Mouse (Mus musculus): ENCODE results near the gene Sorbs1.
"Not testable (repeated sequence)": the region's sequence is repeated elsewhere in the genome, so short reads cannot be mapped to it uniquely, and the experiment has no call there.

Sorbs1 gene

DNA sequence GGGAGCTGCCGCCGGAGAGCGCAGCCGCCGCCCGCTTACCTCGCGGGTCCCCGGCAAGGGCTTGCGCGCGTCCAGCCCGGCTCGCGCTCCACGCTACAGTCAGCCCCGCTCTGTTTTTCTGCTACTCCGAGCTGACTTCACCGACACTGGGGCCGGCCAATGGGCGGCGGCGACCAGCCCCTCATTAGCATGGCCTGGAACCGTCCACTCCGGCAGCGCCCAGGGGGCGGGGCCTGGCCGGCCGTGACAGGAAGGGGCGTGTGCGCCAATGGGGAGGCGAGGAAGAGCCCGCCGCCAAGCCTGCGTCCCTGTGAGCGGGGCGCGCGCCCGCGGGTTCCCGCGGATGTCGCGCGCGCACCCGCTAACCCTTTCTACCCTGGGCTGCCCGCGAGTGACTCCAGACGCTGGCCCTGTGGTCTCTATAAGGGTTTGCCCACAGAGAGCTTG, at the start of gene Sorbs1:
Gene Sorbs1, minus strand, starts transcription at position 148 of the 447 bp plus-strand sequence.
- DNase-seq (ENCODE audit: inconsistent age in 2 of 2, low spot score in 1 of 2): peak; percentile 98 to 99

- DNase-seq (ENCODE audit: inconsistent age in 2 of 2, low spot score in 1 of 2): not testable (repeated sequence)
Measured at GRCm38 (mm10) chr19:40561521-40561920, 47.9 kb upstream of the Sorbs1 start.

DNA sequence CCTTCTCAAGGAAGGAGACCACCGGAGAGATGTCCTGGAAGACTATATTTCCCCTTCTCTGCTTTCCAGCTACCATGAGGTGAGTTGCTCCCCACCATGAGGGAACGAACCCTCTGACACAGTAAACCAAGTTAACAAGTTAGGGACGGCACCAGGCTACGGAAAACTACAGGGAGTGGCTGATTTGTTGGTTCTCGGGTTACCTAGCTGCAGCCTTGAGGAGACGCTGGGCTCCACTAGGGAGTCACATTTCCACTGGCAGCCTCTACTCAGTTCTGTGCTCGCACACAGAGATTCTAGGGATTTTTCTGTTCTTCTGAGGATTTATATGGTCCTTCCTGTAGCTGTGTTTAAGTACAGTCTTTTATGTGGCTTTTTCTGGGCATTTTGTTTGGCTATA, 42.5 kb upstream of the Sorbs1 start:
- DNase-seq (ENCODE audit: inconsistent age in 2 of 2, low spot score in 1 of 2): no peak

- DNase-seq (ENCODE audit: inconsistent age in 2 of 2, low spot score in 1 of 2): no peak
Measured at GRCm38 (mm10) chr19:40555136-40555535, 41.6 kb upstream of the Sorbs1 start.

DNA sequence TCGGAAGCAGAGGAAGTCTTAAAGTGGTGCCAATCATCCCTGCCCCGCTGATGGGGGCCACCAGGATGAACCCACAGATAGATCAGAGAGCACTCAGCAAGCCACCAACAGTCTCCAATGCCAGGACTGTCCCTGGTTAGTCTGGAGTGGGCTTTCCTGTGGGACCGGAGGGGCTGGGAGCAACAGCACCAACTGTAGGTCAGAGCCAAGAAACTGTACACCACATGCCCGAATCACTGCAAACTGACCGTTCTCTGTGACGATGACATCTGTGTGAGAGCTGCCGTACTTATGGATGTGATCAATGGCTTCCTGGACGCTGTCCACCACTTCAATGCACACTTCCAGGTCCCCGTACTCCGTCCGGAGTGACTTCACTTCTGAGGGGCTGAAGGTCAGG, 40.8 kb upstream of the Sorbs1 start:
- no peak for DNase-seq (ENCODE audit: inconsistent age in 2 of 2, low spot score in 1 of 2)

DNA sequence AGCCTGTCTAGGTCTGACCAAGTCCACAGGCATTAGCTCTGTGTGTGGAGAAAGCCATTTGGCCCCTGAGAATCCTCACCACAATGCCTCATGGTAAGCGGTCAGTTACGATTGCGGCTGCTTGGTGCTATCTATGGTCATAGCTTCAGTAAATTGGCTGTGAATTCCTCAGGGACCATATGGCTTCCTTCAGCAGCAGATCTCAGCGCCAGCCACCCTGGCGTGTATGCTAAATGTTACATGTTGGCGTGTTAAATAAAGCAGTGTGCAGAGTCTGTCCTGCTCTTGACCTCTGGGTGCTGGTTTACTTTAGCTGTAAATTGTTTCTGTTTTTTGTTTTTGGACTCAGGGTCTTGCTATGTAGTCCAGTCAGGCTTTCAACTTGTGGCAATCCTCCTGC, 40.3 kb upstream of the Sorbs1 start:
- DNase-seq (ENCODE audit: inconsistent age in 2 of 2, low spot score in 1 of 2): no peak

- no peak for DNase-seq (ENCODE audit: inconsistent age in 2 of 2, low spot score in 1 of 2)
Measured at GRCm38 (mm10) chr19:40553014-40553789, 39.6 kb upstream of the Sorbs1 start.

GRCm38 (mm10) chr19:40549516-40550135, 36.0 kb upstream of the Sorbs1 start:
- DNase-seq (ENCODE audit: inconsistent age in 2 of 2, low spot score in 1 of 2): no peak

DNA sequence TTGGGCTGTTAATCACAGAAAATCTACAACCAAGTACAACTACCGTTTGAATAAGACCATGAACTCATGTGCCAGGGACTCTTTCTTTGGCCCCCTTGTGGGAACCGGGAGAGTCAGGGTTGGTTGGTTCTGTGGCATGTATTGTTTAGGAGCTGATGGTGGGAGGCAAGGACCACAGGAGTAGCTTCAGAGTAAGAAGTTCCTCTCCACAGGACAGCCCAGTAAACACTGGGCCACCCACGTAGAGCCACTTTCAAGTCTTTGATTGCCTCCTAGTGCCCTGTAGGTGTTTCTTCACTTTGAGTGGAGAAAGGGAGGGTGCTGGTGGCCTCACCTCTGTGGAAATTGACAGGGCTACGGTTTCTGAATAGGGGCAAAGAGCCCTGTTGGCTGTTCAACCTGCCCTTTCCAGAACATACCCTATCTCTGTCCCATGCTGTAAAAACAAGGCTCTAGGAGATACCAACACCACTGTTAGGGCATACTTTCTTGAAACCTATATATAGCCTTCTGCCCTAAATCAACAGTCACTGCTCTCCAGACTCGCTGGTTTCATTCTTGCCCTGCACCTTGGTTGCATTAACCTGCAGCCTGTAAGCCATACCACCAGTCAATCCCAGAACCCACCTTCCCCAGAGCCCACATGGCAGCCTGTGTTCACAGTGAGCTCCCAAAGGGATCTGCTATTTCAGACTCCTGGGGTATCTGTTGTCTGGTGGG, 35.4 kb upstream of the Sorbs1 start:
- no peak for DNase-seq (ENCODE audit: inconsistent age in 2 of 2, low spot score in 1 of 2)

DNA sequence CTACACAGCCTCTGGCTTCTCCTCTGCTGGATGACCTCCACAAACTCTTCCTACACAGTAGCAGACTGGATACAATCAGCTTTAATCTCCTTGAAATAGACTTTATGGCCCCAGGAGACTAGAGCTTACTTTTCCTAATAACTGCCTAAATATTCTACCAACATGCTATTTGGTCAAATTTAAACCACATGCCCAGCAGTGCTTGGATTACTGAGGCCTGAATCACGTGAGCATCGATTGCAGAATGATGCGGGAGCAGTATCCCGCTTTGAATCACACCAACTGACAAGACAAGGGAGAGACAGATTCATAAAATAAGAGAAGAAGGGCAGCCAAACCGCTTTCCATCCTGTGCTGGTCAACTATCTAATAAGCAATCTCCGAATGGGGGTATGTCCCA, 34.8 kb upstream of the Sorbs1 start:
- no peak for DNase-seq (ENCODE audit: inconsistent age in 2 of 2, low spot score in 1 of 2)

- DNase-seq (ENCODE audit: inconsistent age in 2 of 2, low spot score in 1 of 2): peak; percentile 36 to 82
Measured at GRCm38 (mm10) chr19:40544856-40545255, 31.3 kb upstream of the Sorbs1 start.

GRCm38 (mm10) chr19:40542776-40543175, 29.2 kb upstream of the Sorbs1 start:
- no peak for DNase-seq (ENCODE audit: inconsistent age in 2 of 2, low spot score in 1 of 2)

DNA sequence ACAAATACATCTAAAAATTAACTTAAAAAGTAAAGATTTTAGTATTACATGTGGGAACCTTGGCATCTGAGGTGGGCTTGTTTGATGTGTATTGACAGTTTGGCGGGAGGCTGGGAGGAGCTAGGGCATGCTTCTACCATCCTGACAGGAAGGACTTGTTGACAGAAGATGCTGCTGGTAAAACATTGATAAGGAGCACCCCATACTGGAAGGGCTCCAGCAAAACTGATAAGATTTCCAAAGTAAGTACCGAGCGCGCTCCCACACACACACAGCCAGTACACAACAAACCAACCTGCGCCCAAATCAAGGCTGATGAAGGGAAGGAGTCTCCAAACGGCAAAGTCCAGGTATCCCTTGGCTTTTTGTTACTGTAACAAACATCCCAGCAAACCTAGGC, 22.9 kb upstream of the Sorbs1 start:
- no peak for DNase-seq (ENCODE audit: inconsistent age in 2 of 2, low spot score in 1 of 2)

GRCm38 (mm10) chr19:40532525-40532924, 18.9 kb upstream of the Sorbs1 start:
- peak in 1 of 2 experiments; percentile 42 for DNase-seq (ENCODE audit: inconsistent age in 2 of 2, low spot score in 1 of 2)

GRCm38 (mm10) chr19:40530323-40530722, 16.7 kb upstream of the Sorbs1 start:
- peak; percentile 35 to 73 for DNase-seq (ENCODE audit: inconsistent age in 2 of 2, low spot score in 1 of 2)

GRCm38 (mm10) chr19:40528254-40528653, 14.7 kb upstream of the Sorbs1 start:
- no peak for DNase-seq (ENCODE audit: inconsistent age in 2 of 2, low spot score in 1 of 2)

- DNase-seq (ENCODE audit: inconsistent age in 2 of 2, low spot score in 1 of 2): no peak
Measured at GRCm38 (mm10) chr19:40526367-40527014, 12.9 kb upstream of the Sorbs1 start.

DNA sequence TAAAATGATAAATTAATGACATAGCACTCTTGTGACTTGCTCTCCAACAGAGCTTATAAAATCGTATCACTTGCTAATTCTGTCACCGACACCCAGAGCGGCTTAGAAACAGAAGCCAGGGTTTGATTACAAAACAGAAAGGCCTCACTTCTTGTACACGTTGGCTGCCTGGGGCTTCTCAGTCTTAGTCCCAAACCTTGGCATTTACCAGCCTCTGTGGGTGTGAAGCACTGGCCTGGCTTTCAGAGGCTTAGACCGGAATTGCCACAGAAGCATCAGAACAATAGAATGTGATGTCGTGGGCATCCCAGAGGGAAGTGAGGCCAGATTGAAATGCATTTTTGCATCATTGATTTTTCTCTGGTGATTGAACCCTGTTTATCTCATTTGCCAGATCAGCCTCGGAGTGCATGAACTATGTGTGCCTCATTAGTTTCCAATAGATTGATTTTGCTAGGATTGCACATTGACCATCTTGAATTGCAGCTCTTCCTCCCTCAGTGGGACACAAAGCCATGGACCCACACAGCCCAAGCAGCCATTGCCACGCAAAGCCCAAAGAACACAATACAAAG, 9.9 kb upstream of the Sorbs1 start:
- no peak for DNase-seq (ENCODE audit: inconsistent age in 2 of 2, low spot score in 1 of 2)

DNA sequence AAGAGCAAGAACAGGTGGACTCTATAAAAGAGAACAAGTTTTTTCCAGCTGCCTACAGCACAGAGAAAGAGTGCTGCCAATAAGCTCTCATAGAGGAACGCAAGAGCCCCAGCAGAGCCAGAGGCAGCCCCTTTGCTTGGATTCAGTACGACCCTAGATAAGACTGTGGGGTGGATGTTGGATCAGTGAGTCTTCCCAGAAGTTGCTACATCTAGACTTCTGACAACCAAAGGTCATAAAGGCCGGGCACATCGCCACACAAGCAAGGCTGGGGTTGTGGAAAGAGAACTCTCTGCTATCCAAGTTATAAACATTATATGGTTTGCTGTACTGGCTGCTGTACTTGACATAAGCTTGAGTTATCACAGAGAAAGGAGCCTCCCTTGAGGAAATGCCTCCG, 6.8 kb upstream of the Sorbs1 start:
- no peak for DNase-seq (ENCODE audit: inconsistent age in 2 of 2, low spot score in 1 of 2)

DNA sequence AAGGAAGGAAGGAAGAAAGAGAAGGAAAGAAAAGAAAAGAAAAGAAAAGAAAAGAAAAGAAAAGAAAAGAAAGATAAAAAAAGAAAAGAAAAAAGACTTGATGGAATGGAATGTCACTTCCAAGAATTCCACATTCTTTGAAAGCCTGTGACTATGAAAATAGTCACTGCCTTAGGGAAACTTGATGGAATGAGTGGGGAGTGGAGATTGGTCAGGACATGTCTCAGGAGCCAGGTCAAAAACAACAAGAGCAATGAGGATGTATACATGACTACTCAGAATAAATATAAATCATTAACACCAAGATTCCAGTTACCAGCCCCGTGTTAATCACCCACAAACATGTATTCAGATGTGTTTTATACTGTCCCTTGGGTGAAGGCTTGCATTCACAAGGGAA, 5.1 kb upstream of the Sorbs1 start:
- DNase-seq (ENCODE audit: inconsistent age in 2 of 2, low spot score in 1 of 2): no peak

DNA sequence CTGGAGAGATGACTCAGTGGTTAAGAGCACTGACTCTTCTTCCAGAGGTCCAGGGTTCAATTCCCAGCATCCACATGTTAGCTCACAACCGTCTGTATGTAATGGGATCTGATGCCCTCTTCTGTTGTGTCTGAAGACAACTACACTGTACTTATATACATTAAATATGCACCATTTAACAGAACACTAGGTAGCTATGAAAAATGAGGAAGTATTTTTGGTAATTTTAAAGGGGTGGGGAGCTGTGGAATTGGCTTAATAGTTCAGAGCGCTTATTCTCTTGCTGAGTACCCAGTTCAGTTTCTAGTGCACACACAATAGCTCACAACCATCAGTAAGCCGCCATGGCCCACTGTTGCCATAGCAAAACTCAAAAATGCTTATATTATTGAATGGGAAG, 2.0 kb upstream of the Sorbs1 start:
- no peak for DNase-seq (ENCODE audit: inconsistent age in 2 of 2, low spot score in 1 of 2)
